Mouse (Mus musculus) lung, adult 2 months (tissue): ENCODE data around the gene Klf1. TPM values are rescaled to one million over a fixed set of nuclear protein-coding genes. Genes with fewer than 3 reads are reported as not detected.

Source experiments
- DNase-seq: peaks from one replicate; pipeline ENCODE4 v3.0.0; 2022
- H3K4me1 ChIP-seq: fragments of 200-500 bp; 2 replicates; pipeline ENCODE4 v1.6.1; 2011; ENCODE audit warnings: low read length; ENCODE audit not compliant: control insufficient read depth, insufficient read depth
- H3K4me3 ChIP-seq: fragments of 200-500 bp; replicated peaks from 2 replicates; pipeline ENCODE3; 2011; ENCODE audit warnings: low read depth, mild to moderate bottlenecking, control low read depth, low read length; ENCODE audit errors: extremely low read depth
- CTCF ChIP-seq: fragments of 200-500 bp; IDR thresholded peaks from 2 replicates; pipeline ENCODE4 v1.5.1; 2011; ENCODE audit warnings: mild to moderate bottlenecking, low read length, control low read depth; ENCODE audit not compliant: insufficient read depth
- POLR2A ChIP-seq: fragments of 200-500 bp; IDR thresholded peaks from 2 replicates; pipeline ENCODE4 v1.6.1; 2011; ENCODE audit warnings: low read depth, mild to moderate bottlenecking, control low read depth, low read length, borderline replicate concordance; ENCODE audit errors: extremely low read depth
- WGBS: fragments of 180-500 bp; shearing (Covaris S2); methylation state at CpG from one replicate; pipeline ENCODE4 v1.1.7; 2018; 5-methylcytosine and 5-hydroxymethylcytosine counted together
- polyA plus RNA-seq: library from polyadenylated mRNA; depleted of rRNA; stranded (reverse); fragments of >200 nt; gene quantifications from 2 replicates; pipeline ENCODE4 v1.2.3, GENCODE M21; 2012

Klf1 gene
- polyA plus RNA-seq, 1 experiment, result 0.14 TPM

- peak; percentile 60 for DNase-seq
Observed at GRCm38 (mm10) chr8:84928456-84929306, 27.0 kb downstream of the Klf1 start.

GRCm38 (mm10) chr8:84930582-84930981 is 28.9 kb downstream of the Klf1 start:
- H3K4me3 ChIP-seq, result no peak overlapping the region
- no peak for DNase-seq
- WGBS, result 86% methylated on average over 13 of the region's 13 CpGs
- TF ChIP-seq CTCF, result no peak
- no peak for TF ChIP-seq POLR2A
- H3K4me1 ChIP-seq, result no peaks in the 10 kb centered on the region

More at GRCm38 (mm10) chr8:84928456-84929306, 27.0 kb downstream of the Klf1 start:
- WGBS, result 5% methylated on average over 51 of the region's 52 CpGs
- no peak for TF ChIP-seq POLR2A
- peak; percentile 72 for TF ChIP-seq CTCF
- no peaks in the 10 kb centered on the region for H3K4me1 ChIP-seq
- no peak overlapping the region for H3K4me3 ChIP-seq

GRCm38 (mm10) chr8:84933767-84934559 is 32.2 kb downstream of the Klf1 start:
- 78% methylated on average over 16 of the region's 16 CpGs for WGBS
- H3K4me1 ChIP-seq, result no peaks in the 10 kb centered on the region
- TF ChIP-seq POLR2A (no peak), CTCF (no peak)
- no peak for DNase-seq
- no peak overlapping the region for H3K4me3 ChIP-seq

- no peak overlapping the region for H3K4me3 ChIP-seq
- 1% methylated on average over 15 of the region's 15 CpGs for WGBS
- TF ChIP-seq POLR2A (no peak), CTCF (no peak)
- no peak for DNase-seq
- H3K4me1 ChIP-seq, result no peaks in the 10 kb centered on the region
Observed at GRCm38 (mm10) chr8:84934860-84935259, 33.1 kb downstream of the Klf1 start.

- DNase-seq, result no peak
- no peak for TF ChIP-seq POLR2A
- no peak for TF ChIP-seq CTCF
- H3K4me1 ChIP-seq, result no peaks in the 10 kb centered on the region
- WGBS, result 5% methylated on average over 14 of the region's 14 CpGs
- H3K4me3 ChIP-seq, result no peak overlapping the region
Observed at GRCm38 (mm10) chr8:84935489-84935888, 33.8 kb downstream of the Klf1 start.

GRCm38 (mm10) chr8:84936041-84936961 is 34.6 kb downstream of the Klf1 start:
- WGBS, result 22% methylated on average over 23 of the region's 23 CpGs
- DNase-seq, result no peak
- no peaks in the 10 kb centered on the region for H3K4me1 ChIP-seq
- H3K4me3 ChIP-seq, result no peak overlapping the region
- TF ChIP-seq POLR2A (no peak), CTCF (no peak)

GRCm38 (mm10) chr8:84936962-84937546 is 35.3 kb downstream of the Klf1 start, which contains the start of gene Mast1:
Gene Mast1, minus strand, starts transcription at chr8:84937359.
- under 1% methylated on average over 48 of the region's 50 CpGs for WGBS
- Histone ChIP-seq H3K4me1 (no peaks in the 10 kb centered on the region), H3K4me3 (no peak within 1 kb of the TSS)
- peak; percentile 52 for DNase-seq
- TF ChIP-seq CTCF, result peak; percentile 19; the same call in 1 of the 2 replicates
- no peak for TF ChIP-seq POLR2A

GRCm38 (mm10) chr8:84937620-84938485 is 36.1 kb downstream of the Klf1 start:
- H3K4me3 ChIP-seq, result no peak overlapping the region
- WGBS, result 58% methylated on average over 13 of the region's 13 CpGs
- TF ChIP-seq CTCF (no peak), POLR2A (no peak)

More at GRCm38 (mm10) chr8:84937620-84938485, 36.1 kb downstream of the Klf1 start:
- H3K4me1 ChIP-seq, result no peaks in the 10 kb centered on the region
- no peak for DNase-seq
